Mouse (Mus musculus) telencephalon, adult 2 months (tissue): Measurements from ENCODE around the gene Phrf1.

Experiments
- DNase-seq: peaks from one replicate; pipeline ENCODE4 v3.0.0-alpha.2; 2011; ENCODE audit warnings: low read depth, low spot score

The Phrf1 gene

GRCm38 (mm10) chr7:141228279-141229067 is at the start of gene Phrf1:
Gene Phrf1 (plus strand): TSS chr7:141228784.
- DNase-seq, result peak; percentile 91

- no peak for DNase-seq
Measured at GRCm38 (mm10) chr7:141188194-141188593, 40.4 kb upstream of the Phrf1 start.

- no peak for DNase-seq
Measured at GRCm38 (mm10) chr7:141188733-141189132, 39.9 kb upstream of the Phrf1 start.

GRCm38 (mm10) chr7:141190220-141190619 is 38.4 kb upstream of the Phrf1 start:
- no peak for DNase-seq

GRCm38 (mm10) chr7:141191036-141191435 is 37.5 kb upstream of the Phrf1 start:
- DNase-seq, result no peak

- DNase-seq, result no peak
Measured at GRCm38 (mm10) chr7:141191796-141192685, 36.5 kb upstream of the Phrf1 start.

- DNase-seq, result no peak
Measured at GRCm38 (mm10) chr7:141192776-141193347, 35.7 kb upstream of the Phrf1 start.

- DNase-seq, result no peak
Measured at GRCm38 (mm10) chr7:141193348-141193856, 35.2 kb upstream of the Phrf1 start.

- peak; percentile 92 for DNase-seq
Measured at GRCm38 (mm10) chr7:141193948-141194347, 34.6 kb upstream of the Phrf1 start, which contains the start of the genes Hras and Lrrc56. Gene Hras (minus strand): TSS chr7:141194005. Gene Lrrc56 (plus strand): TSS chr7:141194157.

- DNase-seq, result peak; percentile 13
Measured at GRCm38 (mm10) chr7:141194409-141194808, 34.2 kb upstream of the Phrf1 start.

GRCm38 (mm10) chr7:141194830-141195229 is 33.8 kb upstream of the Phrf1 start:
- peak; percentile 44 for DNase-seq

- DNase-seq, result no peak
Measured at GRCm38 (mm10) chr7:141195754-141196153, 32.8 kb upstream of the Phrf1 start.

- no peak for DNase-seq
Measured at GRCm38 (mm10) chr7:141196619-141197282, 31.8 kb upstream of the Phrf1 start.

GRCm38 (mm10) chr7:141198121-141198520 is 30.5 kb upstream of the Phrf1 start:
- DNase-seq, result no peak

GRCm38 (mm10) chr7:141204546-141204945 is 24.0 kb upstream of the Phrf1 start:
- no peak for DNase-seq

GRCm38 (mm10) chr7:141205504-141205903 is 23.1 kb upstream of the Phrf1 start:
- no peak for DNase-seq

- DNase-seq, result no peak
Measured at GRCm38 (mm10) chr7:141206182-141206937, 22.2 kb upstream of the Phrf1 start.

GRCm38 (mm10) chr7:141209526-141209925 is 19.1 kb upstream of the Phrf1 start:
- DNase-seq, result no peak

GRCm38 (mm10) chr7:141210137-141210536 is 18.4 kb upstream of the Phrf1 start:
- no peak for DNase-seq

- DNase-seq, result no peak
Measured at GRCm38 (mm10) chr7:141210606-141211131, 17.9 kb upstream of the Phrf1 start.
